Mouse (Mus musculus) left cerebral cortex, postnatal 25 days (tissue): ENCODE results near the gene Lrrc8c. TPM values are rescaled to one million over a fixed set of nuclear protein-coding genes. Genes with fewer than 3 reads are reported as not detected.

ENCODE experiments used
- DNase-seq, 2 experiments: peaks; one replicate each; pipeline ENCODE4 v3.0.0; 2022; ENCODE audit warnings: low spot score in 2 of 2, mixed read lengths in 1 of 2
- intact Hi-C: fragments of 180-260 bp; cut with DNase I; formaldehyde crosslinking; loops from one replicate; pipeline ENCODE4 v1.15.1; 2025
- total RNA-seq, 2 experiments: library from RNA; stranded (reverse); gene quantifications; 2 replicates each; pipeline ENCODE4 v1.2.3; 2021

Gene Lrrc8c
- total RNA-seq, 2 experiments from 2014 or later: 30.4 to 35.0 TPM

DNA sequence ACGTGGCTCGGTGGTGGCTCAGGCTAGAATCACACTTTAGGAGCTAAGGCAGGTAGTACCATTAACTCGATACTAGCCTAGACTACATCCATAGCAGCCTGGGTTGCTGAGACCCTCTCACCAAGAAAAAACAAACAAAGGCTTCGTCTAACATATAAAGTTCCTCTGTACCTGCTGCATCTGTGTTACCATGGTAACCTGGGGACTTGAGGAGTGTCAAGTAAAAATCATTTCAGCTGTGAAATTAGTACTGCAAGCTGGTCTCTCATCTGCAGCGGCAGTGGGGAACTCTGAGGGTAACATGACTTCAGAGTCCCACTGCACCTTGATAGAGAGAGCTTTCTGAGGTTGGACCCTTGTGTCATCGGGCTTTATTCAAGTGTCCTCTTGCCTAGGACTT lies 68.3 kb downstream of the Lrrc8c start:
- intact Hi-C loops: no loop called here

DNA sequence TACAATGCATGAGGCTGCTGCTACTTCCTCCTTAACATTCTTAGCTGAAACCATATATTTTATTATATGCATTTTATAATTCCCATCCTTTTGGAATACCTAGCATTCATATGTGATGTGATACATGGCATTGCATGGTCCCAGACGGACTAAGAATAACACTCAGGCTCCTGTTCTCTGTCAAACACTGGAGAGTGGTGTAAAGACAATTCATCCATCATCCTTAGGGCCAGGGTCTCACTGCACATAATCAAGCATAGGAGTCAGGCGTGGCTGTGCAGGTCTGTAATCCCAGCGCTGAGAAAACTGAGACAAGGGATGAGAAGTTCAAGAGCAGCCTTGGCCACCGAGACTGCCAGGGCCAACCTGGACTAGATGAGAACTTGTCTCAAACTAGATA lies 69.5 kb downstream of the Lrrc8c start:
- intact Hi-C loops: no loop called here
- no peak for DNase-seq

More for the DNA sequence above, 68.3 kb downstream of the Lrrc8c start:
- no peak for DNase-seq

DNA sequence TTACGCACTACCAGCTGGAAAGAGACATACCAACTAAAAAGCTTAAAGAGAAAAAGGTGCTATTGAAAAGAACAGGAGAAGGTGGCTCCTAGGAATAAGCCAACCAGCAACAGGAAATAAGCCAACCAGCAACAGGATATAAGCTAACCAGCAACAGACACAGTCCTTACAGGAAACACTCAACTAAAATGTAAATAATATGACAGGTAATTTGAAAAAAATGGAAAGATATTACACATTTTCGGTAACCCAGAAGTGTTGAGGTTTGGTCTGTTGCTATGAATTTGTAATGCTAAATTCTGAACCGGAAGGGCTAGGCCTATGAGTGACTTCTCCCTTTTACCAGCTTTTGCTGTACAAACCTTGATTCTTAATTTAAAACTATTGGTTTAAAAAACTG lies 69.9 kb downstream of the Lrrc8c start:
- no peak for DNase-seq
- intact Hi-C loops: no loop called here

DNA sequence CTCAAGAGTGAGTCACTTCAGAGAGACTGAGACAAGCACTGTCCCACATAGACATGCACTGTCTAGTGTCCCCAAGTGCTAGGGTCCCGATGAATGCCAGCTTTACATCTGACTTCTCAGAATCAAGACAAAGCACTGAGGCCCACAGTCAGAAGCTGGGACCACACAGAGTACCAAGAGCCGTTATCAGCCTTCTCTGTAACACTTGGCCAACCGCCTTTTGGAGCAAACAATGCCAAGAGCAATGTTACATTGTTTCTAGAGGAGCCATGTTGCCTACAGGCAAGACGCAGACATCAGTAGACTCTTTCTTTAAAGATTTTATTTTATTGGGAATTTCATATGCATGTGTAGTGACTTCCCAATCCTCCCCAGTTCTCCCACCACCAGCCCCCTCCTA lies 73.2 kb downstream of the Lrrc8c start:
- intact Hi-C loops: no loop called here
- no peak for DNase-seq

DNA sequence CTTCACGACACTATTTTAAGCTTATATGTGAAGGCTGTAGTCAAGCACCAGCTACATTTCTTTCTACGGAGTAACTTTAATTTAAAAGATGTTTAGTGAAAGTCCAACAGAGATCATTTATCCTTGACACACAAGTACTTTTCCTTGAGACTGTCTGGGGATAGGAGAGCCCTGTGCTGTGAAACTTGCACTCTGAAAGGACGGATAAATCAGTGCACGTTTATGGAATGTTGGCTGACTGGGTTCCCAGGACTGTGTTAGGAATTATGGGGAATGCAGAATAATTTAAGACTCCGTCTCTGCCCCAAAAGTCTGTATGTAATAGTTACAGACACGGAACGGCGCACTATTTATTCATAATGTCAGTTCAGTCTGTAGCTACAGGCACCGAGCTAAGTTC lies 74.4 kb downstream of the Lrrc8c start:
- DNase-seq: no peak
- intact Hi-C loops: no loop called here

DNA sequence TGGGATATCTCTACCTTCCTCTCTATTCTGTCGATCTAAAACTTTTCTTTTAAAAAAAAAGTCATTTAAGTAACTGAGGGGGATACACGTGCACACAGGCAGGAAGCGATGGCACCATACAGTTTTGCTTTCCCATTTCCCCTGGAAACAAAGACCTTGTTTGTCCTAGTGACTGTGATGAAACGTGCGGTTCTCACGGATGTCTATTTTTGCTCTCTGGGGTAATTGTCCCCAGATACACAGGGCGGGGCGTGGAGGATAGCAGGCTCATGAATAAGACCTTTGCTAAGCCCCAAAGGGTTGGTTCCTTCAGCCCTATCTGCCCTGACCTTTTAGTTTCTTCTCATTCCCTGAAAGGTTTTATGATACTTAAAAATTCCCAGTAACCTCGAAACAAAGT lies 79.7 kb downstream of the Lrrc8c start:
- intact Hi-C loops: loop anchor here (5.0 kb wide), 1 partner anchor 48 kb away; no protein-coding TSS in a partner anchor
- DNase-seq: no peak

DNA sequence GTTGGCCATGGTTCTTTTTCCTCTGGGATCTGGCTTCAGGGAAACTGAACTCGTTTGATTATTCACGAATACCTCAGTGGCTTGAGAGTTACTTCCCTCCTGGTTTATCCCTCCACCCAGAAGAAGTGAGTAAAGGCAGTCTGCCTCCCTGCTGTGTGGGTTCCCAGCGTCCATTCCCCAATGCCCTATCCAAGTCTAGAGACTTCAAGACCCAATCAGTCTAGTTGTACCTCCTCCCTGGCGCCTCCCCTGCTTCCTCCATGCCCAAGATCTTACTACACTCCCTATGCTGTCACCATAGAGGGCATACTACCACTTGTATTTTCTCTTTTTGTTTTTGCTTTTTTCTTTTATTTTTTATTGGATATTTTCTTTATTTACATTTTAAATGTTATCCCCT lies 80.1 kb downstream of the Lrrc8c start:
- DNase-seq: no peak
- intact Hi-C loops: loop anchor here (5.0 kb wide), 1 partner anchor 48 kb away; no protein-coding TSS in a partner anchor

DNA sequence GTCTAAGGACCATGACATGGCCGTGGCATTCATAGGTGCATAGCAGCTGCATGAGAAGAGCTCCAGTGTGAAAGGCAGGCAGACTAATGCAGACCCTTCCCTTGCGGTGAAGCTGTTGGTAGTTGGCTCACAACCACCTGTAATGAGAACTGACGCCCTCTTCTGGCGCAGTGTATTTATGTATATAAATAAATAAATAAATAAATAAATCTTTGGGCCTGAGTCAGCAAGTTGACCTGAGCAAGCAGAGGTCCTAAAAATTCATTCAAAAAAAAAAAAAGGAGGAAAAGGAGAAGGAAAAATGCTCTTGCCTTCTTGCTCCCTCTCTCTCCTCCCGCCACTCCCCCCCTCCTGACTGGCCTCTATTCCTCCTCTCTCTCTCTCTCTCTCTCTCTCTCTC lies 81.8 kb downstream of the Lrrc8c start:
- no peak for DNase-seq
- intact Hi-C loops: no loop called here

DNA sequence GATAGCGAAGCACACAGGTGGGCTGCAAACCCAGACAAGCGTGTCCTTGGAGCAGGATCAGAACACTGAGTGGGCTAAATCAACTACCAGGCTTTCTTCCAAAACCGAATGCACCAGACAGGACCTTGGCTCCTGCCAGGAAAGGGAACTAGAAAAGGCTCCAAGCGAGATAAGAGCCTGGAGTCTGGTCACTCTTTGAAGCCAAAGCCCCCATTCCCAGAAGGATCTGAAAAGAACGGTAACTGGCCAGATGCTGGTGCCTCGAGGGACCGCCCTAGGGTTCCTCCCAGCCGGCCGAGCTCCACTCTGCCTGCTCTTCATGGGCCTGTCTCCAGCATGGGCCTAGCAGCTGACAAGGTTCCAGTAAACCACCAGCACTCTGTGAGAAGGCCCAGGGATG lies 83.4 kb downstream of the Lrrc8c start:
- DNase-seq: no peak
- intact Hi-C loops: no loop called here

DNA sequence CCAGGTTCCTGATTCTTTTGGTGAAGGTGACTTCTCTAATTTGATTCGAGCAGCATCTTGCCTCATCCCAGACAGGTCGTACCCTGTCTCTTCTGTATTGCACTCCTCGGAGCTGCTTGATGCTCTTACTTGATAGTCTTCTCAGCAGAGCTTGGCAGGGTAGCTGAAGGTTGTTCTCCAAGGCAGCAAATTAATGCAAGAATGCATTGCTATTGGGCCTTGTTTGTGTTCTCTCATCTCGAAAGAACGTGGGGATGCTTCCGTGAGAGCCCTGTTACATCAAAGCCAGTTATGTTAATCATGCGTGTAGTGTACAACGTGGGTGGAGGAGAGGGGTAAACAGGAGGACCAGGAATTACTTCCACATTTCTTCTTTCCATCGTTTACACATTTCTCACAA lies 86.5 kb downstream of the Lrrc8c start:
- intact Hi-C loops: no loop called here

DNA sequence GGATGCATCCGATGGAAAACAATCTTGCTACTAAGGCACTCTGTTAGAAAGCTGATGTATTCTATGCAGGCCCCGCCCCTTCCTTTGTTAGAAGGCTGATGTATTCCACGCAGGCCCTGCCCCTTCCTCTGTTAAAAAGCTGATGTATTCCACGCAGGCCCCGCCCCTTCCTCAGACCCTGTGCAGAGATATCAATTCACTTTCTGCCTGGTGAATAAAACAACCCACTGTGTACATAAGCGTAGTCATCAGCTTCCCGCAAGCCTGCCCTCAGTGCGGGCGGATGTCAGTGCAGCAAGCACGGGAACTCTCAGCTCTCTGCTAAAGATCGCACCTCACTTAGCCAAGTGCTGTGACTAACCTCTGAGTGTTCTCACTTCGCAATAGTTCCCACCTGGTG lies 90.5 kb downstream of the Lrrc8c start:
- no peak for DNase-seq

More for the DNA sequence above, 86.5 kb downstream of the Lrrc8c start:
- no peak for DNase-seq

DNA sequence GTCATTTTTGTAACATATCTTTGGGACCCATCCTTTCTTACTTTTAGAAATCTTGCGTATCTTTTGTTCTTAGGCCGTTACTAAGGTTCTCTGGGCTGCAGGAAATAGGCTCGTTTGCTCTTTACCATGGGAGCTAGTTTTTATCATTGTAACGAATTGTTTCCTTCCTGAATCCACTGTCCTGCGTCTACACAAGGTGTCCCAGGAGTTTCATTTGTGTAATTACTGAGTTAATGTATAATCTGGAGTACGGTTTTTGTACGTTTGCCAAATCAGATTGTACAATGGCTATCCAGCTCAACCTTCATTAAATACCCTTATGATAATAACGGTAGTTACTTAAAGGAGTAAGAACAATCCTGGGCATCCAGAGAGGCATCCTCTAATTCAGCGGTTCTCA lies 93.8 kb downstream of the Lrrc8c start:
- DNase-seq: no peak
- intact Hi-C loops: no loop called here

More for the DNA sequence above, 90.5 kb downstream of the Lrrc8c start:
- intact Hi-C loops: no loop called here

DNA sequence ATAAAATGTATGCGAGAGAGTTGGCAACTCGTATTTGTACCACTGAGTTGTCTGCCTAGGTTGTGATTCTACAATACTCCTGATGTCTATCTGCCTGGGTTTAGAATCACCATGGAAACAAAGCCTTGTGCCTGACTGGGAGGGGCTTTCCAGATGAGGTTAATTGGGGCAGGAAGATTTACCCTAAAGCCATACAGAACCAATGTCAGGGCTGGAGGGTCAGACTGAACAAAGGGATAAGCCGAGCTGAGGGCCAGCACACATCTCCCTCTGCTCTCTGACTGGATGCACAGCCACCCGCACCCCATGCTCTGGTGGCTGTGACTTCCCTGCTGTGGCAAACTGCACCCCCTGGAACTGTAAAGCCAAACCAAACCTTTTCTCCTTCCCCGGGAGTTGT lies 94.8 kb downstream of the Lrrc8c start:
- no peak for DNase-seq
- intact Hi-C loops: no loop called here

DNA sequence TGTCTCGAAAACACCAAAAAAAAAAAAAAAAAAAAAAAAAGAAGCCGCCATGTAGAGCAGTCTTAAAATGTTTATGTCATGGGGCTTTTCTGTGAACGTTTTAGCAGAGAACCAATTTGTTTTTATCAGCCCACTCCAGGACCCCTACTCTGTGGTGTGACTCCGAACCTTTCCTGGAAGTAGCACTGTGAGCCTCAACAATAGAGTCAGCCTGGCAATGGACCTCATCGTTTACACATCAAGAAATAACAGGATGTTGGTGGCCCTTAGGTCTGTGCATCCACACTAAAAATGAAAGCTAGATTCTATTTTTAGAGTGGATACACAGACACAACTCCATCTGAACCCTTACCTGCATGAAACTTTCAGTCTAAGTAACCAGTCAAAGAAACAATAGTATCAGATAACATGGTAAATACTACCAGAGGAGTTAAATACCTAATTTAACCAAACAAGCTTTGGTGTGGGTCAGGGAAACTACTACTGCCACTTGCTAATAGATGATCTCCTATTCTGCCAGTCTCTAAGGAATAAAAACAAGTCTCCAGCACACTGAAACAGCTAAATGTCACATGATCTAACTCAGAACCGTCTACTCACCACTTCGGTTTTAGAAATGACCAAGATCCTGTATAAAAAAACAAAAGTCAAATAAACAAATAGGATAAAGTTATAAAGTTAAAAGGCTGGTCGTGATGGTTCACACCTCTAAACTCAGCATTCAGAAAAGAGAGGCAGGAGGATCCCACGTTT lies 95.7 kb downstream of the Lrrc8c start:
- intact Hi-C loops: no loop called here
- no peak for DNase-seq

DNA sequence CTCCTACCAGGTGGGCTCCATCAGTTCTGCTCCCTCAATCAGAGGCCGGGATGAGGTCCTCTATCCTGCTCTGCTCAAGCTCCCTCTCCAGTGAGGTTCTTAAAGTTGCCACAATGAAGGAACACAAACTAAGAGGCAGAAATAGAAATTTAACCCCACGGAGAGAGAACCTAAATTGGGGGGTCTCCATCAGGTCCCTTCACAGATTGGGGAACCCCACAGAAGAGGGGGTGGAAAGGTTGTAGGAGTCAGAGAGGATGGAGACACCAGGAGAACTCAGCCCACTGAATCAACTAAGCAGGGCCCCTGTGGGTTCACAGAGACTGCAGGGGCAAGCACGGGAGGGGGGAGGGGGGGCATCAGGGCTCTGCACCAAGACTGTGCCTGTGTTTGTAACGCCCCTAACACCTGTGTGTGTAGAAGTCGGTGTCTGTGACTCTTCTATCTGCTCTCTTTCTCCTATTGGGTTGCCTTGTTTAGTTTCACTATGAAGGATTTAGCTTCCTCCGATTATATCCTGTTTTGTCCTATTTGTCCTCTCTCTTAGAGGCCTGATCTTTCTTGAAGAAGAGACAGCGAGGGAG lies 96.8 kb downstream of the Lrrc8c start:
- DNase-seq: no peak
- intact Hi-C loops: no loop called here

DNA sequence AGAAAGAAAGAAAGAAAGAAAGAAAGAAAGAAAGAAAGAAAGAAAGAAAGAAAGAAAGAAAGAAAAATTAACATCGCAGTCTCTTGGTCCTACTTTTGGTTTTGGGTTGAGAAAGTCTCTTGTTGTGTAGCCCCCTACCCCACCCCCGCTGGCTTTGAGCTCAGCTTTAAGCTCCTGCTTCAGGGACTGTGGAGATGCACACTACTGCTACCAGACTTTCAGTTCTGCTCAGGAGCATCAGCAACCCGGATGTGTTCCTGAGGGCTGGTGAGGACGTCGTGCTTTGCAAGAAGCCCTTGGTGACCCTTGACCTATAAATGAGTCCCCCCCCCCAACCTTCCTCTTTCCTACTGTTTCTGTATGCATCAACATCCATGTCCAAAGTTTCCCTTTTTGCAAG lies 97.3 kb downstream of the Lrrc8c start:
- intact Hi-C loops: no loop called here
- DNase-seq: no peak

DNA sequence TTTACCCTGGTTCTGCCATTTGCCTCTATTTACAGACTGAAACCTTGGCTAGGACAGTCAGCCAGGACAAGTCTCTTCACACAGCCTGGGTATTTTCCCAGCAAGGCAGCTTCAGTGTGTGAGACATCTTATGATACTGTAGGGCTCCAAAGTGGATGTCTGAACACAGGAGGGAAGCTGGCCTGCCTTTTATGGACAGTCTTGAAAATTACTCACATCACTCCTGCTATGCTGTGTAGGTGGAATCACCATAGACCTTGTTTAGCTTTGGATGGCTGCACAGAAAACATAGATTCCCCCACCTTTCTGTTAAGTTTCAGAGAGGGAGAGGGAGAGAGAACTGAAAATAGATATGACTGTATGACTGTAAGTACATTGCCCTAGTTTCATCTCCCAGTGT lies 99.3 kb downstream of the Lrrc8c start:
- intact Hi-C loops: no loop called here
- peak; percentile 36 to 79 for DNase-seq

DNA sequence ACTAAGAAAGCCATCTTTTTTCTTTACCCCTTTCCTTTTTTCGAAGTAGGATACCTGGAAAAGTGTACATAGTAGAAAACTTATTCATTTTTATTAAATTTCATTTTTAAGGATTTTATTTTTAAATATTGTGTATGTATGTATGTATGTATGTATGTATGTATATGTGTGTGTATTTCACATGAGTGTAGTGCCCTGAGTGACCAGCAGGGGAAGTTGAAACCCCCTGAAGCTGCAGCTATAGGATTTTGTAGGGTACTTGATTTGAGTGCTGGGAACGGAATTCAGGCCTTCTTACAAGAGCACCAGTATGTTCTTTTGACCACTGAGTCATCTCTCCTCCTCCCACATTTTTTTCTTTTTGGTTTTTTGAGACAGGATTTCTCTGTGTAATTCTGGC lies 100.5 kb downstream of the Lrrc8c start:
- no peak for DNase-seq
- intact Hi-C loops: no loop called here

DNA sequence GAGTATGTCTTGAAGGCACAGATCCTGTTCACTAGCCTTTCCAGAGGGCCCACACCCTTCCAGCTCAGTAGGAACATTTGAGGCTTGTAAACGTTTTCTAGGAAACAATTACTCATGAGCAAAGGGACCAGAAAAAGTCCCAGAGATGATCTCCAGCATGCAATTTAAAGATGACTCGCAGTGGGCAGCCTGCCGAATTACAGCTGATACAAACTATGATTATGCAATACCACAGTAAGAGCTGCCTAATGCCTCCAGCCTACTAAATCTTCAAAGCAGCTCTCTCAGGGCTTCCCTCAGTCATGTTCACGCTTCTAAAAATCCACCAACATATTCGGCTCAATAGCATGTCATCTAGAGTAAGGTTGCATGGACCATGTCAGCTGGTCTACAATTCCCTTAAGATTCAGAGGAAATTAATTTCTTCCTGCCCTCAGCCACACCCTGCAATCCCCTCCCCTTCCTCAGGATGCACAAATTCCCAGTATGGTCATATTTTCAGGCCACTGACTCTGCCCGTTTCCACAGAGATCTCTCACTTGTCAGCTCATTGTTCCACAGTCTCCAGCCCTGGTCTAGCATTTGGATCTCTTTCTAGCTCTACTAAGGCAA lies 101.4 kb downstream of the Lrrc8c start:
- intact Hi-C loops: no loop called here
- peak; percentile 55 to 83 for DNase-seq

DNA sequence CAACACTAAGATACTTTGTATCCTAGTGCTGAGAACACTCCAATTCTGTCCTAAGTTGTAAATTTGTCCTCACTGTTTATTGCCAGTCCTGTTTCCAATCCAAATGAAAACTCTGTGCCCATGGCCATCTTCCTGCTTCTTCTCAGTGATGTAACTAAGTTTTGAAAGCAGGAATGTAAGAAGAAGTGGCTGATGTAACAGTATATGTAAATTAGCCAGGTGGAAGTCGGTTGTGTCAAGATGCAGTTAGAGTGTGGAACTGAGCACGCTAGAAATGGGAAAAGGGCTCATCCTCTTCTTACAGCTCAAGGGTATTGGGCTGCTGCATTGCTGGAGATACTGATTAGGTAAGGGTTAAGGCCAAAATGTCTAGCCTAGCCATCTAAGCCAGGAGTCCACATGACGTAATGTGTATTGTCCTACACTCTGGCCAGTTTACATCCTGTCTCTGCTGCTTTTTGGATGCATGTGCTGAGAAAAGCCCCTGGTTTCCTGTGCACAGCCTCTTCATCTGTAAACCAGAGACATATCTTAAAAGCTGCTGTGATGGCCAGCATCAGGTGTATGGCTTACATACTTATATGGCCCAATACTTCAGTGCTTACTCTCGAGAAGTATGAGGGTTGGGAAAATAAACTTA lies 104.0 kb downstream of the Lrrc8c start:
- intact Hi-C loops: no loop called here
- no peak for DNase-seq

DNA sequence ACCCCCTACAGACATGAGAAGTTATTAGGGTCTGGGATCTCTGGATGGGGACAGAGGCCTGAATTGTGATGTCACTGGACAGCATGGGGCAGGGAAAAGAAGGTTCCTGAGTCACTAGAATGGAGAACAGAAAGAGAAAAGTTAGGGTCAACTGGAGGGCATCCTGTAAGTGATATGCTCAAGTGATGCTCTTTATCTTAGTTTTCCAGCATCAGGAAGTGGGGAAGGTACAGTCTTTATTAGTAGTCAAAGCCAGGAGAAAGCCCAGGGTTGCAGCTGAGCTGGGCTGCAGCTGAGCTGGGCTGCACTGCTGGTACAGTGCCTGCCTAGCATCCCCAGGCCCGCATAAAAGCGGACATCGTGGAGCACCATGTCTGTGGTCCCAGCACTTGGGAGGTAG lies 105.1 kb downstream of the Lrrc8c start:
- intact Hi-C loops: no loop called here

More for the DNA sequence above, 105.1 kb downstream of the Lrrc8c start:
- no peak for DNase-seq
